Mouse (Mus musculus) cerebellum, postnatal 10 days (tissue): ENCODE measurements at regions not wholly inside any gene's neighbourhood (a gene's known extent, or its start where the extent isn't known, plus 50 kb on each side); places are given as distances from the start of the nearest gene placed in this dataset.
"Not testable (repeated sequence)": the region's sequence is repeated elsewhere in the genome, so short reads cannot be mapped to it uniquely, and the experiment has no call there.

Experiments used
- DNase-seq, 2 experiments: peaks; one replicate each; pipeline ENCODE4 v3.0.0; 2021; ENCODE audit warnings: mixed read lengths in 2 of 2

GRCm38 (mm10) chr10:130594046-130594734, 97.0 kb upstream of the Vmn2r87 start:
- DNase-seq, result peak; percentile 30 to 35

GRCm38 (mm10) chr10:130566426-130566825, 69.2 kb upstream of the Vmn2r87 start:
- not testable (repeated sequence) for DNase-seq

- no peak for DNase-seq
Measured at GRCm38 (mm10) chr10:130548570-130548969, 51.4 kb upstream of the Vmn2r87 start.
